Mouse (Mus musculus): Measurements from ENCODE around the gene Gm17027.
"Not testable (repeated sequence)": the region's sequence is repeated elsewhere in the genome, so short reads cannot be mapped to it uniquely, and the experiment has no call there.

Gene Gm17027

DNA sequence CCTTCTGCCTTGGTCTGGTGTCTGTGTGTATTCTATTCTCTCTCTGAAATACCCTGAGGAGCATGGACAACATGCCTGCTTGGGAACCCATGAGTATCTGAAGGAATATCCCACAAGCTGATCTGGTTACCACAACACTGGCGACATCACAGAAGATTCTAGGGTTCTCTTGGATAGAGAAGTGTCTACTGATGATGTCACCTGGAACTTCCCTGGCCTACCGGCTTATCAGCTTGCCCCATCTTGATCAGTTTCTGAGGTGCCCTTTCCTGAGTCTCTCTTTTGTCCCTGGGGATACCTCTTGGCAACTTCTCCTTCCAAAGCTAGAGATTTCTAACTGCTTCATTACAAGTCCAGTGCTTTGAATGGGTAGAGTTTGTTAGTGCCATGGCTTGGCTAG lies at the start of gene Gm17027:
Gene Gm17027, minus strand, starts transcription at position 101 of the 400 bp plus-strand sequence.
- not testable (repeated sequence) for DNase-seq (ENCODE audit: extremely low read depth, low read depth, low spot score)

DNA sequence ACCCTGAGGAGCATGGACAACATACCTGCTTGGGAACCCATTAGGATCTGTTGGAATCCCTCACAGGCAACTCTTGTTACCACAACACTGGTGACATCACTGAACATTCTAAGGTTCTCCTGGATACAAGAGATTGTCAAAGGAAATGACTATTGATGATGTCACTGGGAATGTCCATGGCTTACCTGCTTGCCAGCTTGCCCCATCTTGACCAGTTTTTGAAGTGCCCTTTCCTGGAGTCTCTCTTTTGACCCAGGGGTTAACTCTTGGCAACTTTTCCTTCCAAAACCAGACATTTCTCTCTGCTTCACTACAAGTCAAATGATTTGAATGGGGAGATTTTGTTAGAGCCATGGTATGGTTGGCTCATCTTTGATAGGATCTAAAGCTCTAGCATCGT lies 28.3 kb upstream of the Gm17027 start, which contains the start of gene Gm3573:
Gene Gm3573, minus strand, starts transcription at position 101 of the 400 bp plus-strand sequence.
- DNase-seq (ENCODE audit: extremely low read depth, low read depth, low spot score), result not testable (repeated sequence)

DNA sequence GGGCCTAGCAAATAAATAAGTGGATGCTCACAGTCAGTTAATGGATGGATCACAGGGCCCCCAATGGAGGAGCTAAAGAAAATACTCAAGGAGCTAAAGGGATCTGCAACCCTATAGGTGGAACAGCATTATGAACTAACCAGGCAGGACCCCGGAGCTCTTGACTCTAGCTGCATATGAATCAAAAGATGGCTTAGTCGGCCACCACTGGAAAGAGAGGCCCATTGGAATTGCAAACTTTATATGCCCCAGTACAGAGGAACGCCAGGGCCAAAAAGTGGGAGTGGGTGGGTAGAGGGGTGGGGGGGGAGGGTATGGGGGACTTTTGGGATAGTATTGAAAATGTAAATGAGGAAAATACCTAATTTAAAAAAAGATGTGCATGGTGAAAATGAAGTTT lies 21.5 kb upstream of the Gm17027 start:
- not testable (repeated sequence) for DNase-seq (ENCODE audit: extremely low read depth, low read depth, low spot score)

DNA sequence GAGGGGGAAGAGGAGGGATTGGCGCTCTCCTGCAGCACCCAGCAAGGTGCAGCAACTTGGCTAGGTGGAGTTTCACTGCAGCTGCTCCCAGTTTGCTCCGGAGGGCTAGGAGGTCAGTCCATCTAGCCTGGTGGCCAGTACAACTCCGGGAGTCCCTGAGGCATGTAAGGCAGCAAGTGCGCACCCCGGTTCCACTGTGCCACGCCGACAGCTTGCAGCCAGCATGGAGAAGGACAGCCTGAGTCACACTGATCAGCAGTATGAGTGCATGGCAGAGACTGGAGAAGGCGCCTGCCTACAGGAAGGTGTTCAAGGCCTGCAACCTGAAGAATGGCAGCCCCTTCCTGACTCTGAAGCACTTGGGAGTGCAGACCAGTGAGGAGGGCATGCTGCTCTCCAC lies 27.9 kb downstream of the Gm17027 start:
- not testable (repeated sequence) for DNase-seq (ENCODE audit: extremely low read depth, low read depth, low spot score)

DNA sequence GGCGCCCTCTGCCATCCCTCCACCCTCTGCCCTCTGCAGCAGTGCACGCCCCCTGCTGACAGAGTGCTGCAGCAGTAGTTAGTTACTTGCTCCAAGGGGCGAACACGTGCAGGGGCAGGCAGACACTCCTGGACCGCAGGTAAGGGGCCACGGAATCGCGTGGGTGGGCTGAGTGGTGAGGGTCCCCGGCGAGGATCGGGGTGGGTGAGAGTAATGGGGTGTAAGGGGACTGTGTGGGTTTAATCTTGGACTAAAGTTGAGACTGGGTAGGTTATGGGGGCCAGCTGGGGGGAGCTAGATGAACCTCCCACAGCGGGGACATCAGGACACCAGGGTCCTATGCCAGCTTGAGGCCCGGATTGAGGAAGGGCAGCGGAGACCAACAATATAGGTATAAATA lies 28.6 kb downstream of the Gm17027 start:
- not testable (repeated sequence) for DNase-seq (ENCODE audit: extremely low read depth, low read depth, low spot score)

DNA sequence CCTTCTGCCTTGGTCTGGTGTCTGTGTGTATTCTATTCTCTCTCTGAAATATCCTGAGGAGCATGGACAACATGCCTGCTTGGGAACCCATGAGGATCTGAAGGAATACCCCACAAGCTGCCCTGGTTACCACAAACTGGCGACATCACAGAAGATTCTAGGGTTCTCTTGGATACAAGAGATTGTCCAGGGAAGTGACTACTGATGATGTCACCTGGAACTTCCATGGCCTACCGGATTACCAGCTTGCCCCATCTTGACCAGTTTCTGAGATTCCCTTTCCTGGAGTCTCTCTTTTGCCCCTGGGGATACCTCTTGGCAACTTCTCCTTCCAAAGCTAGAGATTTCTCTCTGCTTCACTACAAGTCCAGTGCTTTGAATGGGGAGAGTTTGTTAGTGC lies 45.2 kb downstream of the Gm17027 start, which contains the start of gene Gm7951:
Gene Gm7951, minus strand, starts transcription at position 101 of the 400 bp plus-strand sequence.
- DNase-seq (ENCODE audit: extremely low read depth, low read depth, low spot score), result not testable (repeated sequence)
